Mouse (Mus musculus) liver, adult 2 months (tissue): Measurements from ENCODE around the gene Ldlr. TPM values are rescaled to one million over a fixed set of nuclear protein-coding genes. Genes with fewer than 3 reads are reported as not detected.
A peak's percentile ranks its signal among the peaks of the same experiment; 100 is the strongest.

Experiments used
- DNase-seq: peaks from one replicate; pipeline ENCODE4 v3.0.0-alpha.2; 2011; ENCODE audit warnings: low read depth, low spot score; ENCODE audit errors: extremely low read depth
- H3K27ac ChIP-seq: fragments of 200-500 bp; replicated peaks from 2 replicates; pipeline ENCODE4 v1.5.1; 2012; ENCODE audit warnings: low read depth, mild to moderate bottlenecking, control low read depth, inconsistent platforms, low read length; ENCODE audit not compliant: insufficient read depth
- H3K27me3 ChIP-seq: fragments of 200-500 bp; 2 replicates; pipeline ENCODE4 v1.6.1; 2012; ENCODE audit warnings: mild to moderate bottlenecking, moderate library complexity, low read length, inconsistent platforms; ENCODE audit not compliant: control insufficient read depth, insufficient read depth
- H3K36me3 ChIP-seq: fragments of 200-500 bp; 2 replicates; pipeline ENCODE4 v1.6.1; 2012; ENCODE audit warnings: low read length, inconsistent platforms; ENCODE audit not compliant: control insufficient read depth, insufficient read depth
- H3K4me1 ChIP-seq: fragments of 200-500 bp; 2 replicates; pipeline ENCODE4 v1.6.1; 2011; ENCODE audit warnings: low read length; ENCODE audit not compliant: control insufficient read depth, insufficient read depth
- H3K4me3 ChIP-seq: fragments of 200-500 bp; 2 replicates; pipeline ENCODE4 v1.5.1; 2011; ENCODE audit warnings: low read depth, mild to moderate bottlenecking, control low read depth, low read length, moderate library complexity; ENCODE audit not compliant: insufficient read depth
- H3K79me2 ChIP-seq: fragments of 200-500 bp; 2 replicates; pipeline ENCODE4 v1.6.1; 2012; ENCODE audit warnings: inconsistent platforms, mild to moderate bottlenecking, low read length, moderate library complexity; ENCODE audit not compliant: control insufficient read depth, insufficient read depth
- H3K9ac ChIP-seq: fragments of 200-500 bp; 2 replicates; pipeline ENCODE4 v1.6.1; 2012; ENCODE audit warnings: low read depth, mild to moderate bottlenecking, control low read depth, inconsistent platforms, low read length
- CTCF ChIP-seq: fragments of 200-500 bp; IDR thresholded peaks from 2 replicates; pipeline ENCODE4 v1.5.1; 2011; ENCODE audit warnings: low read depth, low read length, control low read depth
- POLR2A ChIP-seq: fragments of 200-500 bp; IDR thresholded peaks from 2 replicates; pipeline ENCODE4 v1.6.1; 2011; ENCODE audit warnings: low read length, control low read depth; ENCODE audit not compliant: insufficient read depth; ENCODE audit errors: extremely low read depth
- WGBS: fragments of 180-500 bp; shearing (Covaris S2); methylation state at CpG from one replicate; pipeline ENCODE4 v1.1.7; 2018; 5-methylcytosine and 5-hydroxymethylcytosine counted together
- polyA plus RNA-seq: library from polyadenylated mRNA; depleted of rRNA; stranded (reverse); fragments of >200 nt; gene quantifications from 2 replicates; pipeline ENCODE4 v1.2.3, GENCODE M21; 2012
- total RNA-seq: library from RNA; depleted of rRNA; stranded (reverse); fragments of >200 nt; gene quantifications from 2 replicates; pipeline ENCODE4 v1.2.3, GENCODE M21; 2014

Gene Ldlr
- total and polyA plus RNA-seq, 2 experiments = 61.4 to 105 TPM

DNA sequence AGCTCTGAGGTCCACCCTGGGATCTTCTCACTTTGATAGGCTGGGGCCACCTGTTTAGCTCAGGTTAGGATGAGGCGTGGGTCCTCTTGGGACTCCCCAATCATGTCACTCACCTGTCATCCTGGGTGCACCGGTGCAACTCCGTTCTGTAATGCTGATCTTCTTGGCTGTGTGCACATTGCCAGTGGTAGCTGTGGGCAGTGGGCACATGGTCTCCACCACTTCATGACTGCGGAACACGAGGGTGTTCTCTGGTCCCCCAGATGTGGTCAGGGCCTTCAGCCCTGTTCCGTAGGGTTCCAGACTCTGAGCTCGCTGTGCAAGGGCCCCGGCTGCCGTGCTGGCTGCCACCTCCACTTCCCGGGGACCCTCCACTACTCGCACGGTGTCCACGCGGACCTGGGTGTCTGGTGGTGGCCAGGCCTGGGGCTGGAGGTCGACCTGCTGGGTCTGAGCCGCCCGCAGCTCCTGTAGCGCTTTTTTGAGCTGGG is 71.1 kb downstream of the Ldlr start:
- H3K36me3 ChIP-seq = peaks cover 4% of the 10 kb centered on the region; the same call in 1 of the 2 replicates
- H3K27me3 ChIP-seq = no peaks in the 10 kb centered on the region
- 95% methylated on average over 18 of the region's 18 CpGs for WGBS
- no peak overlapping the region for H3K4me3 ChIP-seq
- peaks cover 17% of the 10 kb centered on the region for H3K4me1 ChIP-seq
- H3K9ac ChIP-seq = no peak overlapping the region
- DNase-seq = no peak
- H3K27ac ChIP-seq = no peak overlapping the region
- peaks cover 47% of the 10 kb centered on the region for H3K79me2 ChIP-seq
- TF ChIP-seq CTCF = no peak
- TF ChIP-seq POLR2A = no peak

DNA sequence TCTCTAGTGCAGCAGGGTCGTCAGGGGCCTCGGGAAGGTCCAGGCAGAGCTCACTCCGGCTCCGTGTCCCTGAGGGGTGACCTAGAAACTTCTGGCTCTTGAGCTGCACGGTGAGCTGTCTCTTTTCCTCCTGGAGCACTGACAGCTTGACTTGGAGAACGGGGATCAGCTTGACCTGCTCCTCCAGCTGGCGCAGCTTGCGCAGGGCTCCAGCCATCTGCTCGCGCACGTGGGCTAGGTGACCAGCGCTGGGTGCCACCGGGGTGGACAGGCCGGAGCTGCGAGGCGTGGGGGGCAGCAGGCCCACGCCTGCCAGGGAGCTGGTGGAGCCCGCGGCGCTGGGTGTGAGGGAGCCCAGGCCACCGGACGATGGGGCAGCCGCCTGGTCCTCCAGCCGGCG is 71.6 kb downstream of the Ldlr start:
- Histone ChIP-seq H3K4me3 (no peak overlapping the region), H3K79me2 (peaks cover 47% of the 10 kb centered on the region), H3K9ac (no peak overlapping the region), H3K4me1 (peaks cover 17% of the 10 kb centered on the region), H3K27ac (no peak overlapping the region), H3K36me3 (peaks cover 4% of the 10 kb centered on the region; the same call in 1 of the 2 replicates), H3K27me3 (no peaks in the 10 kb centered on the region)
- WGBS = 95% methylated on average over 25 of the region's 25 CpGs
- TF ChIP-seq CTCF = no peak
- TF ChIP-seq POLR2A = no peak
- DNase-seq = no peak

DNA sequence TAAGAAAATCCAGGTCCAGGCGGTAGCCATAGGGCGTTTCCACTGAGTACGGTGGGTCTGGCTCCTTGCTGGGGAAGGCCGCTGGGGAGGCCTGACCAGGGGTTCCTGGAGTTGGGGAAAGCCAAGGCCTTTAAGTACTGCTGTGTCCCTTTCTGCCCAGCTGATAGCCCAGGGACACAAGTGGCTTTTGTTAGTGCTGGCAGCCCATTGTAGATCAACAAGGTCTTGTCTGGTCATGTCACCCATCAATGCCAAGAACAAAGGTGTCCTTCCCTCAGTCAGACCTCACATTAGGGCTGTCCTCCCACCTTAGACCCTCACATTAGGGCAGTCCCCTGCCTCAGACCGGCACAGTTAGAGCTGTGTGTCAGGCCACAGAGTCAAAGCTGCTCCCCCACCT is 72.3 kb downstream of the Ldlr start:
- no peak for DNase-seq
- Histone ChIP-seq H3K4me3 (no peak overlapping the region), H3K79me2 (peaks cover 45% of the 10 kb centered on the region), H3K27ac (no peak overlapping the region), H3K36me3 (peaks cover 4% of the 10 kb centered on the region; the same call in 1 of the 2 replicates), H3K4me1 (peaks cover 17% of the 10 kb centered on the region), H3K9ac (no peak overlapping the region), H3K27me3 (no peaks in the 10 kb centered on the region)
- TF ChIP-seq CTCF (no peak), POLR2A (no peak)
- 95% methylated on average over 5 of the region's 5 CpGs for WGBS

DNA sequence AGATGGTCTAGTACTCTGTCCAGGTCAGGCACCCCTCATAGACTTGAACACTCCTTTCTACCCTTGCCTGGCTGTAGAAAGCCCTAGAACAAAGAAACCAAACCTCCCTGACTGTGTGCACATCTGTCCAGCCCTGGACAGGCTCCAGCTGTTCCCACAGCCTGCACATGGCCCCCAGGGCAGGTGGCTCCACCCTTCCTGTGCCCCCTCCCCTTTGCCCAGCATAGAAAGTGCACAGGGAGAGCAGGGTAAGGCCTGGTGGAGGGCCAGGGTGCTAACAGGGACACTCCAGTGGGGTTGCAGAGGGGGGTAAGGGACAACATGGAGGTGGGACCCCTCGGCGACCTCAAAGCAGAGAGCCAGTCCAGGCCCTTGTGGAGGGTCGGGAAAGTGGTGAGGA is 73.0 kb downstream of the Ldlr start:
- H3K4me1 ChIP-seq = peaks cover 17% of the 10 kb centered on the region
- peak overlapping the region; percentile 42 for H3K9ac ChIP-seq
- peak overlapping the region; percentile 16; the same call in 1 of the 2 replicates for H3K4me3 ChIP-seq
- TF ChIP-seq POLR2A (no peak), CTCF (no peak)
- no peaks in the 10 kb centered on the region for H3K27me3 ChIP-seq
- no peak for DNase-seq
- H3K36me3 ChIP-seq = peaks cover 4% of the 10 kb centered on the region; the same call in 1 of the 2 replicates
- WGBS = 59% methylated on average over 3 of the region's 3 CpGs
- peaks cover 44% of the 10 kb centered on the region for H3K79me2 ChIP-seq
- H3K27ac ChIP-seq = peak overlapping the region; percentile 37

DNA sequence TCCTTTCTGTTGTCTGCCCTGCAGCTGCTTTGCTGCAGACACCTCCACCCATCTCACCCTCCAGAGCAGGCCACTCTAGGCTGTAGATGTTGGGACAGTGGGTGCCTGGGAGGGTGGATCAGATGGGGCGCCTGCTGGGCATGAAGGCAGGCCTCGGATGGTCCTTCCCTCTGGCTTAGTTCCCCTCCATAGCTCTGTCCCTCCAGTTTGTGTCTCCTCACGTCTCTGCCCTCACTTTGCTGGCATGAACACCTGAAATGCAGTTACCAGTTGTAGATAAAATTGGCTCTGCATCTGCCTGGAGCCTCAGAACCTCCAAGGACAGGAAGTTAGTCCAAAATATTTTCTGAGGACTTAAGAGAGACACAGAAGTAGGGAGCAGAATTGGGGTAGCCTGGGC is 73.6 kb downstream of the Ldlr start:
- H3K27ac ChIP-seq = peak overlapping the region; percentile 50
- H3K36me3 ChIP-seq = peaks cover 4% of the 10 kb centered on the region; the same call in 1 of the 2 replicates
- TF ChIP-seq POLR2A (no peak), CTCF (no peak)
- 57% methylated on average over 3 of the region's 3 CpGs for WGBS
- H3K79me2 ChIP-seq = peaks cover 44% of the 10 kb centered on the region
- H3K4me3 ChIP-seq = peak overlapping the region; percentile 12; the same call in 1 of the 2 replicates
- H3K4me1 ChIP-seq = peaks cover 15% of the 10 kb centered on the region
- peak overlapping the region; percentile 8; the same call in 1 of the 2 replicates for H3K9ac ChIP-seq
- DNase-seq = no peak
- H3K27me3 ChIP-seq = no peaks in the 10 kb centered on the region

DNA sequence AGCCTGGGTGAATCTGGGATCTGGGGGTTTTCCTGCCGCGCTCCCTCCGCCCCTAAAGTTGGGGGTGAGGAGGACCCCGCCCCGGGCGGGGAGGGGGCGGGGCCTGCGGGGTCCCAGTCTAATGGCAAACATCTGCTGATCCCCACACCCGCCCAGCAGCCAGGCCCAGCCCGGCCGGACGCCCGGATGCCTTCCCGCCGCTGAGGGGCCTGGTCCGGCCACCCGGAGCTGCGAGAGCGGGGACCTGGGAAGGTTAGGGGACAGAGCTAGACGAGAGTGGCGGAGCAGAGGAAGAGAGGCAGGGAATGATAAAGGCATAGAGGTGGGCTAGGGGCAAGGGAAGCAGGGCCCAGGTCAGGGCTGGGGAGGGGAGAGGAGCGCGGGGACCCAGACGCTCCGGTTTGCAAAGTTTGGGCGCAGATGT is 74.7 kb downstream of the Ldlr start:
- H3K4me1 ChIP-seq = peaks cover 11% of the 10 kb centered on the region
- H3K27ac ChIP-seq = peak overlapping the region; percentile 99
- no peaks in the 10 kb centered on the region for H3K27me3 ChIP-seq
- H3K36me3 ChIP-seq = peaks cover 4% of the 10 kb centered on the region; the same call in 1 of the 2 replicates
- under 1% methylated on average over 26 of the region's 26 CpGs for WGBS
- peaks cover 40% of the 10 kb centered on the region for H3K79me2 ChIP-seq
- H3K4me3 ChIP-seq = peak overlapping the region; percentile 100
- TF ChIP-seq POLR2A (peak; percentile 66), CTCF (no peak)
- H3K9ac ChIP-seq = peak overlapping the region; percentile 100
- no peak for DNase-seq
